In genomic region chr14:121505485-121505860, GRCm38 (mm10) we compare ENCODE assay signal across 10 mouse cellular contexts. TPM values are rescaled to one million over a fixed set of nuclear protein-coding genes. Genes with fewer than 3 reads are reported as not detected.
A peak's percentile ranks its signal among the peaks of the same experiment; 100 is the strongest.
DNase-seq lines count a peak whose midpoint lies in the region; ATAC-seq and TF ChIP-seq lines count a peak whose summit lies in the region.
"Had no signal": no experiment of that assay in that cellular context is flagged by ENCODE, and none has a peak within 500 bp of the region (broad histone marks: within the 10 kb centered on the region; RNA-seq: fewer than 3 reads in every experiment).

No protein-coding gene starts in this region.

- peaks cover 22% of the 10 kb centered on the region; the same call in 1 of the 2 replicates for H3K27me3 ChIP-seq in forebrain, embryonic 11.5 days (ENCODE audit: control insufficient read depth, insufficient read depth, low read length)
- peaks cover 25% of the 10 kb centered on the region for H3K27me3 ChIP-seq in forebrain, embryonic 15.5 days
- peaks cover 40% of the 10 kb centered on the region for H3K27me3 ChIP-seq in lung, embryonic 14.5 days (ENCODE audit: insufficient read depth, low read length)
- H3K27me3 ChIP-seq in intestine, postnatal 0 days (replicated peaks; ENCODE audit: control insufficient read depth, insufficient read depth, low read length): no peaks in the 10 kb centered on the region
- H3K27me3 ChIP-seq in stomach, embryonic 14.5 days (ENCODE audit: control insufficient read depth, insufficient read depth, low read length): peaks cover 3% of the 10 kb centered on the region; the same call in 1 of the 2 replicates

- 21% methylated on average over 9 of the region's 9 CpGs for WGBS in forebrain, embryonic 11.5 days
- WGBS in forebrain, embryonic 15.5 days: 19% methylated on average over 9 of the region's 9 CpGs
- 26% methylated on average over 9 of the region's 9 CpGs for WGBS in lung, embryonic 14.5 days
- WGBS in intestine, postnatal 0 days: 42% methylated on average over 9 of the region's 9 CpGs
- WGBS in stomach, embryonic 14.5 days: 40% methylated on average over 9 of the region's 9 CpGs

- no peak for TF ChIP-seq CTCF in lung, embryonic 14.5 days (IDR thresholded peaks at IDR 0.05; ENCODE audit: low read depth)
- no peak for TF ChIP-seq CTCF in intestine, postnatal 0 days (IDR thresholded peaks at IDR 0.05; ENCODE audit: low read depth)

- H3K4me3 ChIP-seq in forebrain, embryonic 11.5 days (ENCODE audit: low read depth, low read length): no peak overlapping the region
- H3K4me3 ChIP-seq in forebrain, embryonic 15.5 days: no peak overlapping the region
- H3K4me3 ChIP-seq in lung, embryonic 14.5 days (ENCODE audit: low read depth, low read length): no peak overlapping the region
- H3K4me3 ChIP-seq in intestine, postnatal 0 days (ENCODE audit: low read depth, low read length): peak overlapping the region; percentile 42
- H3K4me3 ChIP-seq in stomach, embryonic 14.5 days (ENCODE audit: low read depth, low read length): no peak overlapping the region

- ATAC-seq in forebrain, embryonic 11.5 days (replicated peaks; ENCODE audit: low FRiP score): no peak
- no peak for ATAC-seq in forebrain, embryonic 15.5 days (replicated peaks)
- ATAC-seq in lung, embryonic 14.5 days (ENCODE audit: insufficient read depth): no peak
- no peak for ATAC-seq in intestine, postnatal 0 days
- no peak for ATAC-seq in stomach, embryonic 14.5 days (ENCODE audit: insufficient number of reproducible peaks, insufficient read depth, low FRiP score, low read depth)
- no peak for ATAC-seq in granulocyte monocyte progenitor cell, adult 5-6 weeks (replicated peaks; ENCODE audit: poor library complexity, severe bottlenecking)

- intact Hi-C loops in left cerebral cortex, postnatal 14 days (cut with DNase I): no loop called here

- no peak overlapping the region for H3K27ac ChIP-seq in forebrain, embryonic 11.5 days (ENCODE audit: low read depth, low read length)
- no peak overlapping the region for H3K27ac ChIP-seq in forebrain, embryonic 15.5 days (replicated peaks)
- no peak overlapping the region for H3K27ac ChIP-seq in lung, embryonic 14.5 days (ENCODE audit: low read depth)
- 0 out of 2 replicates have a peak overlapping the region, but pooled peaks have one; percentile 80 for H3K27ac ChIP-seq in intestine, postnatal 0 days (ENCODE audit: low read depth, low read length)
- H3K27ac ChIP-seq in stomach, embryonic 14.5 days (ENCODE audit: low read length): no peak overlapping the region
- H3K27ac ChIP-seq: limb, embryonic 13.5 days had no signal

- no peaks in the 10 kb centered on the region for H3K36me3 ChIP-seq in forebrain, embryonic 11.5 days (ENCODE audit: control insufficient read depth, insufficient read depth, low read length)
- H3K36me3 ChIP-seq in forebrain, embryonic 15.5 days: no peaks in the 10 kb centered on the region
- no peaks in the 10 kb centered on the region for H3K36me3 ChIP-seq in lung, embryonic 14.5 days (ENCODE audit: insufficient read depth)
- no peaks in the 10 kb centered on the region for H3K36me3 ChIP-seq in intestine, postnatal 0 days (ENCODE audit: control insufficient read depth, insufficient read depth)
- no peaks in the 10 kb centered on the region for H3K36me3 ChIP-seq in stomach, embryonic 14.5 days (ENCODE audit: control insufficient read depth, insufficient read depth, low read length)
- H3K36me3 ChIP-seq: limb, embryonic 13.5 days had no signal

- H3K9ac ChIP-seq in forebrain, embryonic 11.5 days (ENCODE audit: low read length): no peak overlapping the region
- no peak overlapping the region for H3K9ac ChIP-seq in forebrain, embryonic 15.5 days (replicated peaks)
- H3K9ac ChIP-seq in lung, embryonic 14.5 days: no peak overlapping the region
- peak overlapping the region; percentile 57; the same call in 1 of the 2 replicates for H3K9ac ChIP-seq in intestine, postnatal 0 days (ENCODE audit: low read depth, low read length)
- no peak overlapping the region for H3K9ac ChIP-seq in stomach, embryonic 14.5 days (replicated peaks; ENCODE audit: low read depth, low read length)
- H3K9ac ChIP-seq: limb, embryonic 13.5 days had no signal

- H3K4me1 ChIP-seq in forebrain, embryonic 11.5 days (replicated peaks; ENCODE audit: control insufficient read depth, insufficient read depth, low read length): peaks cover 5% of the 10 kb centered on the region; the same call in 1 of the 2 replicates
- H3K4me1 ChIP-seq in forebrain, embryonic 15.5 days: no peaks in the 10 kb centered on the region
- no peaks in the 10 kb centered on the region for H3K4me1 ChIP-seq in lung, embryonic 14.5 days (ENCODE audit: insufficient read depth)
- H3K4me1 ChIP-seq in intestine, postnatal 0 days (replicated peaks; ENCODE audit: control insufficient read depth, insufficient read depth, low read length): no peaks in the 10 kb centered on the region; the same call in 1 of the 2 replicates
- no peaks in the 10 kb centered on the region for H3K4me1 ChIP-seq in stomach, embryonic 14.5 days (ENCODE audit: control insufficient read depth, insufficient read depth, low read length)

- peak overlapping the region; percentile 40; the same call in 1 of the 2 replicates for H3K4me2 ChIP-seq in forebrain, embryonic 11.5 days (ENCODE audit: low read depth, low read length, severe bottlenecking)
- H3K4me2 ChIP-seq in forebrain, embryonic 15.5 days (replicated peaks): no peak overlapping the region
- peak overlapping the region; percentile 53; the same call in 1 of the 2 replicates for H3K4me2 ChIP-seq in lung, embryonic 14.5 days
- peak overlapping the region; percentile 68 for H3K4me2 ChIP-seq in intestine, postnatal 0 days (replicated peaks; ENCODE audit: low read depth)
- peak overlapping the region; percentile 32 for H3K4me2 ChIP-seq in stomach, embryonic 14.5 days (replicated peaks; ENCODE audit: low read depth, low read length)

- DNase-seq in forebrain, embryonic 11.5 days (ENCODE audit: low spot score): no peak
- no peak for DNase-seq in lung, embryonic 14.5 days
- DNase-seq in lung, postnatal 14 days: no peak
- no peak for DNase-seq in left cerebral cortex, postnatal 14 days (ENCODE audit: low spot score in 2 of 2)

- H3K9me3 ChIP-seq in forebrain, embryonic 11.5 days (ENCODE audit: control insufficient read depth, low read length): no peaks in the 10 kb centered on the region
- H3K9me3 ChIP-seq in forebrain, embryonic 15.5 days: no peaks in the 10 kb centered on the region
- no peaks in the 10 kb centered on the region for H3K9me3 ChIP-seq in lung, embryonic 14.5 days (ENCODE audit: low read depth, low read length)
- no peaks in the 10 kb centered on the region for H3K9me3 ChIP-seq in intestine, postnatal 0 days (ENCODE audit: control insufficient read depth)
- no peaks in the 10 kb centered on the region for H3K9me3 ChIP-seq in stomach, embryonic 14.5 days (ENCODE audit: control insufficient read depth, low read depth, low read length)
- H3K9me3 ChIP-seq: limb, embryonic 13.5 days had no signal

RNA-seq across cellular contexts. Expression of gene Slc15a1, which starts 0.4 kb away (rescaled TPM):
- not detected in 2 replicates for polyA plus RNA-seq in forebrain, embryonic 11.5 days (2014; fragmentation: Nextera tagmentation; extraction: Ambion mirVana)
- not detected in 2 replicates for polyA plus RNA-seq in forebrain, embryonic 15.5 days (2015; fragmentation: Nextera tagmentation; extraction: Ambion mirVana)
- 0.13 and 0.14 TPM in 2 replicates for polyA plus RNA-seq in lung, embryonic 14.5 days (2014; fragmentation: Nextera tagmentation; extraction: Ambion mirVana)
- 37.8 and 41.3 TPM in 2 replicates for polyA plus RNA-seq in intestine, postnatal 0 days (2015; fragmentation: Nextera tagmentation; extraction: Ambion mirVana)
- 0.10 TPM in 1 of 2 replicates, not detected in the other for polyA plus RNA-seq in stomach, embryonic 14.5 days (2014; fragmentation: Nextera tagmentation; extraction: Ambion mirVana)
- 0.52 TPM in 1 of 2 replicates, not detected in the other for total RNA-seq in granulocyte monocyte progenitor cell, adult 5-6 weeks (2014; fragmentation: Nextera tagmentation)
- not detected in 2 replicates for total RNA-seq in granulocyte monocyte progenitor cell, adult 5-6 weeks (2017)
- total RNA-seq in left cerebral cortex, postnatal 14 days (2021): under 1 TPM; 0.11 TPM
- total RNA-seq: gastrocnemius, adult 18-20 months had no signal
- polyA plus RNA-seq: limb, embryonic 13.5 days had no signal

Comparison
In these comparisons a context has a peak if more than half of its experiments do, and no peak if none do; other contexts are left out.
1. RNA of gene Slc15a1, which starts 0.4 kb away (polyA plus RNA-seq): 37.8 to 41.3 TPM in intestine, postnatal 0 days; 0.13 to 0.14 TPM in lung, embryonic 14.5 days, 0.10 TPM in stomach, embryonic 14.5 days, not detected in forebrain, embryonic 15.5 days and not detected in forebrain, embryonic 11.5 days; every median in the first group is over 10 times any median in the second.